Mouse (Mus musculus) bone marrow, adult 2 months (tissue): ENCODE results near the gene Hoxc4. TPM values are rescaled to one million over a fixed set of nuclear protein-coding genes. Genes with fewer than 3 reads are reported as not detected.

ENCODE experiments used
- H3K27ac ChIP-seq: fragments of 200-500 bp; 2 replicates; pipeline ENCODE4 v1.5.1; 2012; ENCODE audit warnings: low read depth, mild to moderate bottlenecking, control low read depth, inconsistent platforms, low read length; ENCODE audit not compliant: control insufficient read depth, poor library complexity, insufficient read depth
- H3K4me1 ChIP-seq: fragments of 200-500 bp; 2 replicates; pipeline ENCODE4 v1.6.1; 2011; ENCODE audit warnings: low read length; ENCODE audit not compliant: control insufficient read depth, insufficient read depth
- H3K4me3 ChIP-seq: fragments of 200-500 bp; replicated peaks from 2 replicates; pipeline ENCODE3; 2011; ENCODE audit warnings: mild to moderate bottlenecking, low read depth, low read length, control low read depth; ENCODE audit not compliant: control insufficient read depth
- CTCF ChIP-seq: fragments of 200-500 bp; IDR thresholded peaks from 2 replicates; pipeline ENCODE4 v1.5.1; 2011; ENCODE audit warnings: low read length, control low read depth; ENCODE audit not compliant: control insufficient read depth, insufficient read depth
- POLR2A ChIP-seq: fragments of 200-500 bp; IDR thresholded peaks from 2 replicates; pipeline ENCODE4 v1.6.1; 2011; ENCODE audit warnings: low read depth, mild to moderate bottlenecking, control low read depth, low read length, borderline replicate concordance; ENCODE audit not compliant: control insufficient read depth
- WGBS: fragments of 180-500 bp; shearing (Covaris S2); methylation state at CpG from one replicate; pipeline ENCODE4 v1.1.7; 2018; 5-methylcytosine and 5-hydroxymethylcytosine counted together
- polyA plus RNA-seq: library from polyadenylated mRNA; stranded (reverse); fragments of >200 nt; gene quantifications from 2 replicates; pipeline ENCODE4 v1.2.4, GENCODE M21; 2011; ENCODE audit warnings: low replicate concordance; ENCODE audit not compliant: missing spikeins, insufficient read depth, insufficient read length

The Hoxc4 gene
- polyA plus RNA-seq, 1 experiment = 1.5 TPM

DNA sequence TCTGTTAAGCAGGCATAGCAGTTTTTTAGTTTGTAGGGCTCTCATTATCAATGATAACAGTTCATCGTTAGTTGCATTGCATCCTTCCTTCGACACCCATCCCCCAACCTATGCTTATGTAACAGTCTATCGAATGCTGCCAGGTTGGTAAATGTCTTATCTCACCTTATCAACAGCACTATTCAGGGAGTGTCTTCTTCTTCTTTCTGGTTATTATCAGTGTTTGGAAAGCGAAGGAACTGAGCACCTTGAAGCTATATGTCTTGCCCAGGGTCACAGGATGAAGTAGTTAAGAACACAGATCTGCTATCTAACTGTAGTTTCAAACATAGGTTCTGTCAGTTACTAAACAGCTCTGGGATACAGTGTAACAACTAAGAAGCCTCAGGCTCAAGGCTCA, 49.0 kb downstream of the Hoxc4 start:
- 59% methylated on average over 4 of the region's 4 CpGs for WGBS
- TF ChIP-seq CTCF = no peak
- no peak for TF ChIP-seq POLR2A
- Histone ChIP-seq H3K4me3 (no peak overlapping the region), H3K4me1 (no peaks in the 10 kb centered on the region), H3K27ac (no peak overlapping the region)

DNA sequence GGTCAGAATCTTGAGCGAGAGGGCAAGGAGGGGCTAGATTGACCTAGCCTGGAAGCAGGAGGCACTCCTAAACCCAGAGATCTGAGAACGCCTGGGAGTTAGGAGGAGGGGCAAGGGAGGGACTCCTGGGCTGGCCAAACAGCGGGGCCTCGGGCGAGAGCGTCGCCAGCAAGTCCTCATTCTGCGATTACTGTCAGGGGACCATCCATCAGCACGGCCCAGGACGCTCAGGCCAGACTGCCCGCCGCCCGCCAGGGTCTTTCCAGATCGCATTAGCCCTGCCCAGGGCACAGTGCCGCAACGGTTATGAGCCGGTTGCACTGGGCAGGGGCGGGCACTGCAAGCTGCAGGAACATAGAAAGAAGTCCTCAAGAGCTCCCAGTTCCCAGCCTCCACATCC, 50.4 kb downstream of the Hoxc4 start:
- Histone ChIP-seq H3K4me1 (no peaks in the 10 kb centered on the region), H3K4me3 (no peak overlapping the region), H3K27ac (no peak overlapping the region)
- WGBS = 7% methylated on average over 18 of the region's 18 CpGs
- TF ChIP-seq POLR2A (no peak), CTCF (no peak)

DNA sequence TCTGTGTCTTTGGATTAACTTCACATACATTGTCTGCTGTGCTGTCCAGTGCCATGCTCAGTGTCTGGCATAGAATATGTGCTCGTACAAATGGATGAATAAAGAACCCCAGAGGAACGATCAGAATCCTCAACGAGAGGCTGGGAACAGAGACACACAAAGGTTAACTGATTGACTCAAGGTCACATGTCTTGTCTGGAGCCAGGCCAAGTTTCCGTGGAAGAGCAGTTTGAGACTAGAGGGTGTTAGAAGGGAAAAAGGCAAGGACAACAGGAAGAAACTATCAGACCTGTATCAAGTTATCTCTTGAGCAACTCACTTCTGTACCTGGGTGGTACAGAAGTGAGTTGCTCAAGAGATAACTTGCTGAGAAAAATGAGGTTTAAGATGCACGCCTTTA, 52.5 kb downstream of the Hoxc4 start:
- no peaks in the 10 kb centered on the region for H3K4me1 ChIP-seq
- H3K4me3 ChIP-seq = no peak overlapping the region
- no peak overlapping the region for H3K27ac ChIP-seq
- no peak for TF ChIP-seq POLR2A
- no peak for TF ChIP-seq CTCF
- 62% methylated on average over 5 of the region's 5 CpGs for WGBS

DNA sequence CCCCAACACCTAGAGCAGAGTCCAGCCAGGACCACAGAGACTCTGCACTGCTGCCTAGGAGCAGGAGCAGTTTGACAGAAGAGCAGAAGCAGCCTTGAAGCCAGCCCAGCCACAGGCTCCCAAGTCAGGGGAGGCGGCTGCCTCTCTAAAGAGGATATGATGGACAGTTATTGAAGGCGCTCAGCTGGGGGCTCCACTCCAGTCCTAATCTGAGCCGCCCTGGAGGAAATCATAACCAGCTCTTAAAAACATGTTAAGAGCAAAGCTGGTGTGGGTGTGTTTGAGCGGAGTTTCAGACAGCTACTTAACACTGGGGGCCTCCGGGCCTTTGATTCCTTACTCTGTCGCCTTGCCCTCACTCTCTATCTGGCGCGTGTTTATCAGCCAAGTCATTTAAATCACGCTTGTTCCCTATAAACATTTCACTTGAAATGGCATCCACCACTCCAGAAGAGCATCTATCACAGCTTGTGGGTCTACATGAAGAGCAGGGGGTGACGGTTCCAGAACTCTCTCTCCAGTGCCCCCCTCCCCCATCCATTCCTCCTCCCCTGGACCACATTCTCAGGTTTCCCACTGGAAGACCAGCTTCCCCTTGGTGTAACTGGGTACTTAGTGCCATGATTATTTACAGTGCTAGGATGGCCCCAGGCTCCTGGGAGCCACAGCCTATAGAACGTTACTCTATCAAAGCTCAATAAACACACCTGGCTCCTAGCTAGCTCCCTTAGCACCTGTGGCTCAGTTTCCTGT, 56.1 kb downstream of the Hoxc4 start:
- WGBS = 60% methylated on average over 11 of the region's 11 CpGs
- Histone ChIP-seq H3K27ac (no peak overlapping the region), H3K4me3 (no peak overlapping the region), H3K4me1 (no peaks in the 10 kb centered on the region)
- no peak for TF ChIP-seq POLR2A
- no peak for TF ChIP-seq CTCF

DNA sequence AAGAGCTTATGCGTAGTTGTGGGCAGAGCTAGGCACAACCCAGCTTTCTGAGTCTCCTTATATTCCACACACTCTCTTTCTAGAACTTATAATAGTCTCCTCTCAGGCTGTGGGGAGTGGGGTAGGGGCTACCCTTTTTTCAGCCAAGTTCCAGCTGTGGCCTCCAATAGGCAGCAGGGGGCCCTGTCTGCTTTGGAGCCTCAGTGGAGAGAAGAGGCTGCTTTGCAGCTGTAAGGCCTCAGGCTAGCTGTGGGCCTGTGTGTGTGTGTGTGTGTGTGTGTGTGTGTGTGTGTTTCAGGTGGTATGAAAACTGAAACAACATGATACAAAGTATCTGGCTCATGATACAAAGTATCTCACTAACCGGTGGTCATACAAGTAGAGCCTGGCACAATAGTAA, 58.9 kb downstream of the Hoxc4 start:
- TF ChIP-seq CTCF = no peak
- no peak for TF ChIP-seq POLR2A
- H3K4me1 ChIP-seq = no peaks in the 10 kb centered on the region
- H3K4me3 ChIP-seq = no peak overlapping the region
- H3K27ac ChIP-seq = no peak overlapping the region
- WGBS = 68% methylated on average over 2 of the region's 2 CpGs

DNA sequence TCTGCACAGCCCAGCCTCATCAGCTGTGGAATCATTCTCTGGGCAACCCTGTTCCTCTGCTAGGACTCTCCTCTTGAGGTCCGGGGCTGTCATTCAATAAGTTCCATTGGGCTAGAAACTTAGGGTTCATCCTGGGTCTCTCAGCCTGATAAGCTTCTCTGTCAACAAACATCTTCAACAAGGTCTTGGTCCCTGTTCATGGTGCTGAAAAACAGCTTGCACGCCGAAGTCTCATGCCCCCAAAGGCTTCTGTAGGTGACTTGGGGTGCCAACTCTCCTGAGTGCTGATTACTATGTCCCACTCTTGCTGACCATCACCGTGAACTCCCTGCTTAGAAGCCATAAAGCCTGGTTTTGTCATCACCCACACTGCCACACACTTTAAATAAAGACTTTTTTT, 63.9 kb downstream of the Hoxc4 start:
- Histone ChIP-seq H3K4me1 (no peaks in the 10 kb centered on the region), H3K4me3 (no peak overlapping the region), H3K27ac (no peak overlapping the region)
- 49% methylated on average over 4 of the region's 4 CpGs for WGBS
- no peak for TF ChIP-seq CTCF
- no peak for TF ChIP-seq POLR2A

DNA sequence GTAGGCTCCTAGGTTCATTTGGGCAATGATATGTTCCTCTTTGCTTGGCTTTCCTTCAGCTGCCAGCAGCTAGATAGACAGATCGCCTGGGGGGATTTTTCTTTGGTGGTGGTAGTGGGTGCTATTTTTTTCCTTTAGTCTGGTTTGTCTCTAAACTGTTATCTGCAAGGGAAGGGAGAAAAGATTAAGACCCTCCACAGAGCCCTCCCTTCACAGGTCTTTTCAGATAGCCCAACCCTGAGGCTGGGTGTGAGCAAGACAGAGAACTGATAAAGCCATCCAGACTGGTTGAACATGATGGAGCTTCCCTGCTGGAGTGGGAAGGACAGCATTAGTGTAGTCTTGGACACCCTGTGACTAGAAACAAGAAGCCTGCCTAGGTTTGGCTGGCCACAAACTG, 64.9 kb downstream of the Hoxc4 start:
- Histone ChIP-seq H3K4me1 (no peaks in the 10 kb centered on the region), H3K4me3 (no peak overlapping the region), H3K27ac (no peak overlapping the region)
- 59% methylated on average over 1 of the region's 1 CpGs for WGBS
- TF ChIP-seq CTCF (no peak), POLR2A (no peak)

DNA sequence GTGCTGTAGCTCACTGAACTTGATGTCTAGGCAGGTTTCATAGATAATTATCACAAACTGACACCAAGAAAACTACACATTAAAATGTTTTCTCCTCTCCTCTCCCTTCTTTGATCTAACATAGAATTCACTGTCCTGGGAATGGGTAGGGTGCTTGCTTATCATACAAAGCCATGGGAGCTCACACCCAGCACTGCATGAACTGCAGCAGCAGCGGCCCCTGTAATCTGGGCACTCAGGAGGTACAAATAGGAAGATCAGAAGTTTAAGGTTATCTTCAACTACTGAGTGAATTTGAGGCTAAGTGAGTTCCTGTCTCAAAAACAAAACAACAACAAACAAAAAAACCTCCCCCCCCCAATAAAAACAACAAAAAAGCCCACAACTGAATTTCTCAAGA, 66.2 kb downstream of the Hoxc4 start:
- 44% methylated on average over 1 of the region's 1 CpGs for WGBS
- Histone ChIP-seq H3K4me1 (no peaks in the 10 kb centered on the region), H3K4me3 (no peak overlapping the region), H3K27ac (no peak overlapping the region)
- no peak for TF ChIP-seq POLR2A
- TF ChIP-seq CTCF = no peak
